Mouse (Mus musculus) neutrophil, adult 5-6 weeks (primary cell): ENCODE results near the gene Polrmt. TPM values are rescaled to one million over a fixed set of nuclear protein-coding genes. Genes with fewer than 3 reads are reported as not detected.

Experiments
- ATAC-seq: fragments of 151-379, 151-347 bp; 2 replicates; pipeline ENCODE4 v1.8.0; 2017; ENCODE audit warnings: mild to moderate bottlenecking, moderate TSS enrichment; ENCODE audit not compliant: insufficient number of reproducible peaks, poor library complexity, low FRiP score, severe bottlenecking; ENCODE audit errors: extremely low read depth
- total RNA-seq: library from RNA; stranded (forward); fragments of 200-1000 nt; gene quantifications from 2 replicates; pipeline ENCODE4 v1.2.3, GENCODE M21; 2017

Polrmt gene
- total RNA-seq, 1 experiment from 2014 or later = 21.9 TPM

GRCm38 (mm10) chr10:79748496-79748895 lies 2.1 kb upstream of the Polrmt start:
- ATAC-seq = no peak

DNA sequence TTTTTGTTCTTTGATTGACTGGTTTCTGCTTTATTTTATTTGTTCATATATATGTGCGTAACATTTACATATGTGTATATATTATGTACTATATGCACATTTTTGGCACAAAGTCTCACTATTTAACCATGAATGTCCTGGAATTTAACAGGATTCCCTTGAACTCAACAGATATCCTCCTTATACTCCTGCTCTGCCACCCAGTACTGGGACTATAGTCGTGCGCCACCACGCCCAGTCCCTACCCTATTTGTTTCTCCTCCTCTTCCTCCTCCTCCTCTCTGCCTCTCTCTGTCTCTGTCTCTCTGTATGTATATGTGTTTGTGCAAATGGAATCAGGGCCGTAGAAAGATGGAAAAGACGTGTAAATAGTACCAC lies 382 bp upstream of the Polrmt start:
- ATAC-seq = no peak

DNA sequence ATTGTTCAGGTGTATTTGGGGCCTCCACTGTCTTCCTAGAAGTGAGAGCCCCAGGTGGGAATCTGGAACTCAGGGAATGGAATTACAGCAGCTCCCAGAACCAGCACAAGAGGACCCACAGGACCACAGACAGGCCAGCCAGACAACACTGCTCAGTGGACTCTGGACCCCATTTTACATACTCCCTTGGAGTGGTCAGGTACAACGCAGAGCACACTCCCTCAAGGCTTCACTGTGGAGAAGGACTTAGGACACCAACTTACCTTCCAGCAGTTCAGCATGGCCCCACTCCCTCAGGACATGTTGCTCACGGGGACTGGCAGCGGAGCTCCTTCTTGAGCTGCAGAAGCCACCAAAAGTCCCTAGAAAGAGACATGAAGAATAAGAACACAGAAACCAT lies 970 bp downstream of the Polrmt start:
- no peak for ATAC-seq

GRCm38 (mm10) chr10:79743650-79744365 lies 2.6 kb downstream of the Polrmt start:
- ATAC-seq = no peak

DNA sequence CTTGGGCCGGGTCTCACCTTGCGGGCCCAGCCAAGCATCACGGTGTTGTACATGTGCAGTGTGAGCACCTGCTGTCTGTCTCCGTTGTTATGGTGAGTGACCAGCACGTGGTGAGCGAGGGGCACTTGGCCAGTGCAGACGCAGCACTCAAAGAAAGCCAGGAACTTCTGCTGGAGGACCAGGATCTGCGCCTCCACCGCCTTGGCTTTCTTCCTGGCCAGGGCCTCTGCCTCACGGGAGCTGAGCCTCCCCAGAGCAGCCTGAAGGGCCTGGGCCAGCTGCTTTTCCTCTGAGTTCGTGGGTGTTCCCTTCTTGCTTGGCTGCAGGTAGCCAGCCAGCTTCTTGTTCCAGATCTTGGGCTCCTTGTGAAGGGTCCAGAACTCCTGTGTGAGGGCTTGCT lies 3.2 kb downstream of the Polrmt start:
- no peak for ATAC-seq

DNA sequence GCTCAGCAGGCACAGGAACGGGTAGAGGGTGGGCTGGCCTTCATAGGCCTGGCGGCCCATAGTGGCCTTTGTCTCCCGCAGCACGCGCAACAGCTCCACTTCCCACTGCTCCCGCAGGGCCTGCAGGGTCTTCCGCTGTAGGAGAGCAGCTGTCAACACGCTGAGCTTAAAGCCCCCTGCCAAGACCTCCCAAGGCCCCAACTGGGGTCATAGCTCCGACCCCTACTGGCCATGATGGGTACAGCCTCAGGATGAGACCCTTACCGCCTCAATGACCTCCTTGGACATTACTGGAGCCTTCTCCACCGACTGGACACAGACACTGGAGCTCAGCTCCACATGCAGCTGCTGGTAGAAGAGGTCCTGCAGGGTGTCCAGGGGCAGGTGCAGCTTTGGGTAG lies 5.5 kb downstream of the Polrmt start:
- ATAC-seq = no peak

GRCm38 (mm10) chr10:79739234-79739633 lies 7.1 kb downstream of the Polrmt start:
- no peak for ATAC-seq

DNA sequence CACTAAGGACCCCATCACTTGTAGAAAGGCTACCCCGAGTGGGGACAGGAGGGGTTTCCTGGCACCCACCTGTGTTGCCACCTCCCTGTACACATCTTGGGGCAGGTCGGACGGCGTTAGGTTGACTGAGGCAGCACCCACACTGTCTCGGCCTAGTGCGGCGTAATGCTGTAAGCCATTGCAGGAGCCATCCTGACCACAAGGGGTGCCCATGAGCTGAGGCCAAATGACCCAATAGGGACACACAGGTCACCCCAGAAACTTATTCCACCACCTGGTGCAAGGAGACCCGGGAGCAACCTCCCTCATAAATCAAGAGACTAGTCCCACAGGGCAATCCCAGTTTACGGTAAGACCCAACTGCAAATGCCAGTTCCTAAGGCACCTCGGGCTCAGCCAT lies 8.1 kb downstream of the Polrmt start:
- ATAC-seq = no peak

- ATAC-seq = no peak
Measured at GRCm38 (mm10) chr10:79736706-79737105, 9.7 kb downstream of the Polrmt start.

DNA sequence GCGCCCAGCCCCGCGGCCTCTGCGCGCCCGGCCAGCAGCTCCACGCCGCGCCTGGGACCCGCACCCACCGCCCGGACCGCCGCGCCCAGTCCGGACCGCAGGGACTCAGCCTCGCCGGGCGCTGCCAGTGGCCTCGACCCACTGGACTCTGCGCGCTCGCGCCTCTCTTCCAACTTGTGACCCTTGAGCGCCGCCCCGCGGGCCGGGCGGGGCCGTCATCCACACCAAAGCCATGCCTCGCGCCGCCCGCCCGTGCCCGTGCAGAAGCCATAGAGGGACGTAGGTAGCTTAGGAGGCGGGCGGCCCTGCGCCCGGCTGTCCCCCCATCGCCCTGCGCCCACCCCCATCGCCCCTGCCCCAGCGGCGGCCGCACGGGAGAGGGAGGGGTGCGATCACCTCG lies 11.0 kb downstream of the Polrmt start:
- no peak for ATAC-seq

DNA sequence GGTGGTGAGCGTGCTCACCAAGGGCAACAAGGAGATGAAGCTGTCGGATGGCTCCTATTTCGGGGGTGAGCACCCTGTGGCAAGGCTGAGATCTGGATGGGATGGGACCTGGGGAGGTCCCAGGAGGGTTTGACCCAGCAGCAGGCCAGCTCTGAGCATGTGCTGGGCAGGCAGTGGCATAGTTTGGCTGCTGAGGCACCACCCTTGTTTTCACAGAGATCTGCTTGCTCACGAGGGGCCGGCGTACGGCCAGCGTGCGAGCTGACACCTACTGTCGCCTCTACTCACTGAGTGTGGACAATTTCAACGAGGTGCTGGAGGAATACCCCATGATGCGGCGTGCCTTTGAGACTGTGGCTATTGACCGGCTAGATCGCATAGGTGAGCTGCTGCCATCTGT lies 12.5 kb downstream of the Polrmt start:
- ATAC-seq = no peak

DNA sequence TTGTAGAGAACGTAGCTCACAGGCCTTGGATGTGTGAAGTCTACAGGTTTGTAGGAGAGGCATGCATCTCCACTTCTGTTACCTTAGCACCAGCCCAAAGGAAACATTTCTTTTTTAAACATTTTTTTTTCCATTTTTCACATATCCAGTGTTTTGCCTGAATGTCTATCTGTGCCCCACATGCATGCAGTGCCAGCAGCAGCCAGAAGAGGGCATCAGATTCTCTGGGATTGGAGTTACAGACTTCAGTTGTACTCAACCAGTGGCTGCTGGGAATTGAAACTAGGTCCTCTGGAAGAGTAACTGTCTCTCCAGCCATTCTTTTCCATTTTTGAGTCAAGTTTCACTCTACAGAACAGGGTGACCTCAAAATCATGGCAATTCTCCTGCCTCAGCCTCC lies 13.9 kb downstream of the Polrmt start:
- ATAC-seq = no peak

DNA sequence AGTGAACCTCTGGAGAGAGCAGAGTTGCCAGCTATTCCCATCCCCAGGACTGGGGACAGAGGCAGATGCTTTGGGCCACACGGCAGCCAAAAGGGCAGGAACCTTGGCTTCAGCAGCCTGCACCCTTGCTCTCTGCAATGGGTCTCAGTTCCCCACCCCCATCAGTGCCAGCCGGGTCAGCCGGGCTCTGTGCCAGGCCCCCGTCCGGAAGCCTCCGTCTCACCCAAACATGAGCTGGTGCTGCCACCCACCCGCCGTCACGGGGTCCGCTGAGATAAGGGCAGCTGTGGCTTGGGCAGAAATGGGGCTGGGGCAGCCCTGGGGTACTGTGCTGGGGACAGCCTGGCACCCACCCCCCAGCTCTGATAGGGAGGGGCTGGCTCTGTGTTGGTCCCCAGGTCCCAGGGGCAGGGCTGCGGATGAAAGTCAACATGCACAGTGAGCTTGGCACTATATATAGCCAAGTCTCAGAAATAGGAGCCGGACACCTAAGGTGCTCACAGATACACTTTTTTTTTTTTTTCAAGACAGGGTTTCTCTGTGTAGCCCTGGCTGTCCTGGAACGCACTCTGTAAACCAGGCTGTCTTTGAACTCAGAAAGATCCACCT lies 16.9 kb downstream of the Polrmt start:
- ATAC-seq = no peak

GRCm38 (mm10) chr10:79728323-79729249 lies 17.8 kb downstream of the Polrmt start:
- ATAC-seq = no peak

- peak; percentile 40 for ATAC-seq
Measured at GRCm38 (mm10) chr10:79726090-79726489, 20.3 kb downstream of the Polrmt start.

DNA sequence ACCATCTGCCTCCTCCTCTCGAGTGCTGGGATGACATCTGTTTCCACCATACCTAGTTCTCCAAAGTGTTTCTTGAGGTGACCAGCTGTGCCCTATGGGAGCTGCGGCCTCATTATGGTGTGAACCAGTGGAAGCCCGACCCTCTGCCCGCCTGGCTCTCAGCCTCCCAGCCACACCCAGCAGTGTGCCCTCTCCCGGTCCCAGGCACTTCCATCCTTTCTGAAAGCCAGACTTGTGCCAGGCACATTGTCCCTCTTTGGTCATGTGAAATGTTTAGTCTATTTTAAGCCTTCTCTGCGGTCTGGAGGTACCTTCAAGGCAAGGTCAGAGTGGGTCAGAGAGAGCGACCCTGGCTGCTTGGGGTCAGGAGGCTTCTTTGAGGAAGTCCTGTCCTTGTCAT lies 22.7 kb downstream of the Polrmt start:
- no peak for ATAC-seq

- no peak for ATAC-seq
Measured at GRCm38 (mm10) chr10:79723047-79723446, 23.3 kb downstream of the Polrmt start.

- ATAC-seq = no peak
Measured at GRCm38 (mm10) chr10:79721089-79721488, 25.3 kb downstream of the Polrmt start.

- ATAC-seq = no peak
Measured at GRCm38 (mm10) chr10:79717640-79718357, 28.6 kb downstream of the Polrmt start.
